Mouse (Mus musculus) adrenal gland, adult (tissue): ENCODE measurements around the gene Tubal3.
"Not testable (repeated sequence)": the region's sequence is repeated elsewhere in the genome, so short reads cannot be mapped to it uniquely, and the experiment has no call there.

Experiments used
- DNase-seq, 2 experiments: peaks; one replicate each; pipeline ENCODE4 v3.0.0; 2022 to 2023; ENCODE audit warnings: low spot score in 1 of 2; ENCODE audit not compliant: inconsistent age in 2 of 2

The Tubal3 gene

GRCm38 (mm10) chr13:3917571-3918311 lies at the start of gene Tubal3, which contains the start of gene Net1:
Tubal3 (plus strand) TSS chr13:3918274.
Net1 (minus strand) TSS chr13:3918220.
- peak; percentile 87 to 97 for DNase-seq

- no peak for DNase-seq
Observed at GRCm38 (mm10) chr13:3869901-3870300, 48.2 kb upstream of the Tubal3 start.

- DNase-seq: no peak
Observed at GRCm38 (mm10) chr13:3872832-3873231, 45.2 kb upstream of the Tubal3 start.

GRCm38 (mm10) chr13:3876448-3876847 lies 41.6 kb upstream of the Tubal3 start:
- no peak for DNase-seq

- no peak for DNase-seq
Observed at GRCm38 (mm10) chr13:3877185-3877584, 40.9 kb upstream of the Tubal3 start.

GRCm38 (mm10) chr13:3877679-3878220 lies 40.3 kb upstream of the Tubal3 start:
- DNase-seq: peak; percentile 45 to 82

- peak; percentile 35 to 58 for DNase-seq
Observed at GRCm38 (mm10) chr13:3886663-3887062, 31.4 kb upstream of the Tubal3 start.

GRCm38 (mm10) chr13:3889111-3889510 lies 29.0 kb upstream of the Tubal3 start:
- DNase-seq: peak in 1 of 2 experiments; percentile 46

- peak; percentile 1 to 56 for DNase-seq
Observed at GRCm38 (mm10) chr13:3890061-3890460, 28.0 kb upstream of the Tubal3 start.

- DNase-seq: peak; percentile 64 to 85
Observed at GRCm38 (mm10) chr13:3891479-3892087, 26.5 kb upstream of the Tubal3 start.

- peak in 1 of 2 experiments; percentile 71 for DNase-seq
Observed at GRCm38 (mm10) chr13:3892601-3893000, 25.5 kb upstream of the Tubal3 start.

- DNase-seq: peak; percentile 95 to 98
Observed at GRCm38 (mm10) chr13:3893126-3893734, 24.8 kb upstream of the Tubal3 start.

GRCm38 (mm10) chr13:3894549-3894948 lies 23.5 kb upstream of the Tubal3 start:
- peak in 1 of 2 experiments; percentile 39 for DNase-seq

GRCm38 (mm10) chr13:3895397-3895980 lies 22.6 kb upstream of the Tubal3 start:
- DNase-seq: peak in 1 of 2 experiments; percentile 37

- peak in 1 of 2 experiments; percentile 34 for DNase-seq
Observed at GRCm38 (mm10) chr13:3896032-3896431, 22.0 kb upstream of the Tubal3 start.

GRCm38 (mm10) chr13:3896913-3897312 lies 21.2 kb upstream of the Tubal3 start:
- DNase-seq: peak; percentile 61 to 93

GRCm38 (mm10) chr13:3898202-3898601 lies 19.9 kb upstream of the Tubal3 start:
- not testable (repeated sequence) for DNase-seq

GRCm38 (mm10) chr13:3899301-3899700 lies 18.8 kb upstream of the Tubal3 start:
- peak in 1 of 2 experiments; percentile 59 for DNase-seq

- no peak for DNase-seq
Observed at GRCm38 (mm10) chr13:3907151-3907696, 10.8 kb upstream of the Tubal3 start.

GRCm38 (mm10) chr13:3908262-3908661 lies 9.8 kb upstream of the Tubal3 start:
- DNase-seq: no peak

- DNase-seq: no peak
Observed at GRCm38 (mm10) chr13:3910356-3910755, 7.7 kb upstream of the Tubal3 start.
